Mouse (Mus musculus) midbrain, embryonic 15.5 days (tissue): Measurements from ENCODE around the gene Lmo2. TPM values are rescaled to one million over a fixed set of nuclear protein-coding genes. Genes with fewer than 3 reads are reported as not detected.

Experiments
- ATAC-seq: fragments of 200-750 bp; cut with Nextera tagmentation; replicated peaks from 2 replicates; pipeline ENCODE4 v1.8.0; 2017; ENCODE audit warnings: moderate TSS enrichment
- H3K27ac ChIP-seq: fragments of 300-500 bp; sonication (generic); 2 replicates; pipeline ENCODE4 v1.5.1; 2015; ENCODE audit warnings: mild to moderate bottlenecking, inconsistent platforms
- H3K27me3 ChIP-seq: fragments of 300-500 bp; sonication (generic); replicated peaks from 2 replicates; pipeline ENCODE4 v1.6.1; 2015; ENCODE audit warnings: inconsistent platforms
- H3K36me3 ChIP-seq: fragments of 300-500 bp; sonication (generic); replicated peaks from 2 replicates; pipeline ENCODE4 v1.6.1; 2015; ENCODE audit warnings: inconsistent platforms
- H3K4me1 ChIP-seq: fragments of 300-500 bp; sonication (generic); 2 replicates; pipeline ENCODE4 v1.6.1; 2015; ENCODE audit warnings: inconsistent platforms
- H3K4me2 ChIP-seq: fragments of 300-500 bp; sonication (generic); 2 replicates; pipeline ENCODE4 v1.6.1; 2015; ENCODE audit warnings: inconsistent platforms, mild to moderate bottlenecking, moderate library complexity
- H3K4me3 ChIP-seq: fragments of 300-500 bp; sonication (generic); 2 replicates; pipeline ENCODE4 v1.5.1; 2015; ENCODE audit warnings: mild to moderate bottlenecking, inconsistent platforms
- H3K9ac ChIP-seq: fragments of 300-500 bp; sonication (generic); 2 replicates; pipeline ENCODE4 v1.6.1; 2015; ENCODE audit warnings: mild to moderate bottlenecking, inconsistent platforms
- H3K9me3 ChIP-seq: fragments of 300-500 bp; sonication (generic); 2 replicates; pipeline ENCODE4 v1.6.1; 2016; ENCODE audit warnings: inconsistent platforms
- WGBS: fragments of 180-500 bp; shearing (Covaris S2); methylation state at CpG from one replicate; pipeline ENCODE4 v1.1.7; 2015; ENCODE audit warnings: mixed read lengths; 5-methylcytosine and 5-hydroxymethylcytosine counted together
- polyA plus RNA-seq: library from polyadenylated mRNA; unstranded; fragments of >200 nt; fragmentation: Nextera tagmentation; extraction: Ambion mirVana; gene quantifications from 2 replicates; pipeline ENCODE4 v1.2.1, GENCODE M21; 2015

Lmo2 gene
- polyA plus RNA-seq, 1 experiment from 2014 or later = 33.6 TPM

- ATAC-seq = no peak
- no peaks in the 10 kb centered on the region for H3K27me3 ChIP-seq
- peak overlapping the region; percentile 88 for H3K4me2 ChIP-seq
- peak overlapping the region; percentile 92 for H3K4me3 ChIP-seq
- 79% methylated on average over 2 of the region's 2 CpGs for WGBS
- H3K36me3 ChIP-seq = peaks cover 10% of the 10 kb centered on the region; the same call in 1 of the 2 replicates
- peak overlapping the region; percentile 85 for H3K9ac ChIP-seq
- no peak overlapping the region for H3K27ac ChIP-seq
- peaks cover 28% of the 10 kb centered on the region for H3K4me1 ChIP-seq
- H3K9me3 ChIP-seq = no peaks in the 10 kb centered on the region
These were observed 71.3 kb downstream of the Lmo2 start for GRCm38 (mm10) chr2:104029074-104029473.

GRCm38 (mm10) chr2:104030381-104030780 lies 72.6 kb downstream of the Lmo2 start:
- 84% methylated on average over 3 of the region's 3 CpGs for WGBS
- no peak for ATAC-seq
- Histone ChIP-seq H3K9me3 (no peaks in the 10 kb centered on the region), H3K36me3 (peaks cover 12% of the 10 kb centered on the region; the same call in 1 of the 2 replicates), H3K27me3 (no peaks in the 10 kb centered on the region), H3K27ac (no peak overlapping the region), H3K4me2 (no peak overlapping the region), H3K4me1 (peaks cover 28% of the 10 kb centered on the region), H3K9ac (no peak overlapping the region), H3K4me3 (no peak overlapping the region)

Other genes starting within 250 kb of the Lmo2 start
- 20.1 and 20.4 TPM in 2 replicates for gene Nat10, start 196.7 kb upstream of the Lmo2 start, polyA plus RNA-seq
- 364 and 368 TPM in 2 replicates for gene Caprin1, start 160.3 kb upstream of the Lmo2 start, polyA plus RNA-seq
- gene Fbxo3, start 69.7 kb downstream of the Lmo2 start, polyA plus RNA-seq = 73.4 and 76.2 TPM in 2 replicates
- 3.7 and 3.8 TPM in 2 replicates for gene 4931422A03Rik, start 70.4 kb downstream of the Lmo2 start, polyA plus RNA-seq
- gene Gm10912, start 107.8 kb downstream of the Lmo2 start, polyA plus RNA-seq = not detected in 2 replicates
- not detected in 2 replicates for gene Gm10799, start 110.6 kb downstream of the Lmo2 start, polyA plus RNA-seq
- 0.92 and 1.2 TPM in 2 replicates for gene Cd59b, start 111.9 kb downstream of the Lmo2 start, polyA plus RNA-seq
- 11.8 and 12.4 TPM in 2 replicates for gene Cd59a, start 137.8 kb downstream of the Lmo2 start, polyA plus RNA-seq
- gene A930018P22Rik, start 164.8 kb downstream of the Lmo2 start, polyA plus RNA-seq = not detected in 2 replicates